Mouse (Mus musculus) liver, postnatal 0 days (tissue): Measurements from ENCODE around the gene Elmo2.

Experiments used
- CTCF ChIP-seq: sonication (generic); IDR thresholded peaks from 2 replicates; pipeline ENCODE4 v1.5.1; 2016; ENCODE audit warnings: antibody characterized with exemption, low read depth
- EP300 ChIP-seq: IDR thresholded peaks from 2 replicates; pipeline ENCODE4 v1.6.1; 2016; ENCODE audit warnings: antibody characterized with exemption, low read depth, mild to moderate bottlenecking

DNA sequence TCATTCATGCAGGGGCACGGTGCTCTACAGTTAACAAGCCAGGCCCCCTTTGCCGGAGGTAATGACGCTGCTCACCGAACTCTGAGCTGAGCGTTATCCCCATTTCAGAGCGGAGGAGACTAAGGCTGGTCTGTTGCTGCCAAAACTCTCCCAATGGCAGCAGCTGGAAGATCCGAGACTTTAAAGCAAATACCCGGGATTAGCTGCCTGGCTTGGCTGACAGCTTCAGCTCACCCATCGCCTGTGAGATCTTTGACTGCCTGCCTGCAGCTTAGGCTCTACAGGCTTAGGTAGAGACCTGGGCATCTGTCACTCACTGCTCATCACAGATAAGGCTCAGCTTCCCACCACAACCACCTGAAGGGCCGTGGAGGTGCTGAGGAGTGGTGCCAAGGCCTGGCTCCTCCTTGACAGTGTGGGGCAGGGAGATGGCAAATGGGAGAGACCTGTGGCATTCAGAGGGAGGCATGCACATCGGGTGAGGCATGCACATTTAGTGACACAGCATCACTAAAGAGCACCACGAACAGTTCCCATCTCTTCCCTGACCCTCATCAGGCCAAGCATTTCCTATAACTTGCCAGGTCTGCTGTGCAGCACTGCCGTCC is 15.4 kb downstream of the Elmo2 start:
- TF ChIP-seq CTCF (no peak), EP300 (no peak)
